Mouse (Mus musculus): Measurements from ENCODE around the gene Defb35. TPM values are rescaled to one million over a fixed set of nuclear protein-coding genes. Genes with fewer than 3 reads are reported as not detected.

Gene Defb35
- polyA plus RNA-seq, 1 experiment from 2014 or later: not detected

- no peak for ATAC-seq
- H3K4me2 ChIP-seq (replicated peaks; ENCODE audit: low read depth): no peak within 1 kb of the TSS
- H3K27me3 ChIP-seq (replicated peaks; ENCODE audit: control insufficient read depth, insufficient read depth, low read length): no peaks in the 10 kb centered on the region
- H3K9me3 ChIP-seq (ENCODE audit: control insufficient read depth): no peaks in the 10 kb centered on the region
- WGBS: 91% methylated on average over 6 of the region's 6 CpGs
- H3K9ac ChIP-seq (ENCODE audit: low read depth, low read length): no peak within 1 kb of the TSS
- no peak within 1 kb of the TSS for H3K4me3 ChIP-seq (ENCODE audit: low read depth, low read length)
- no peak within 1 kb of the TSS for H3K27ac ChIP-seq (ENCODE audit: low read depth, low read length)
- TF ChIP-seq CTCF (IDR thresholded peaks at IDR 0.05; ENCODE audit: low read depth): no peak
- H3K36me3 ChIP-seq (ENCODE audit: control insufficient read depth, insufficient read depth): no peaks in the 10 kb centered on the region
- no peaks in the 10 kb centered on the region for H3K4me1 ChIP-seq (replicated peaks; ENCODE audit: control insufficient read depth, insufficient read depth, low read length)
Observed at GRCm38 (mm10) chr8:21946462-21946861, 8.3 kb downstream of the Defb35 start, which contains the start of gene Defb13. Gene Defb13 (plus strand): TSS chr8:21946762.

- H3K4me2 ChIP-seq (replicated peaks; ENCODE audit: low read depth): no peak overlapping the region
- no peak overlapping the region for H3K27ac ChIP-seq (ENCODE audit: low read depth, low read length)
Observed at GRCm38 (mm10) chr8:21947311-21948017, 9.3 kb downstream of the Defb35 start.

GRCm38 (mm10) chr8:21955321-21955720, 17.2 kb downstream of the Defb35 start:
- Histone ChIP-seq H3K4me1 (replicated peaks; ENCODE audit: control insufficient read depth, insufficient read depth, low read length) (no peaks in the 10 kb centered on the region), H3K9ac (ENCODE audit: low read depth, low read length) (no peak overlapping the region), H3K9me3 (ENCODE audit: control insufficient read depth) (no peaks in the 10 kb centered on the region), H3K36me3 (ENCODE audit: control insufficient read depth, insufficient read depth) (no peaks in the 10 kb centered on the region), H3K27ac (ENCODE audit: low read depth, low read length) (no peak overlapping the region), H3K4me3 (ENCODE audit: low read depth, low read length) (no peak overlapping the region), H3K4me2 (replicated peaks; ENCODE audit: low read depth) (no peak overlapping the region), H3K27me3 (replicated peaks; ENCODE audit: control insufficient read depth, insufficient read depth, low read length) (no peaks in the 10 kb centered on the region)
- no peak for ATAC-seq
- peak; percentile 82 for TF ChIP-seq CTCF (IDR thresholded peaks at IDR 0.05; ENCODE audit: low read depth)
- WGBS: 5% methylated on average over 9 of the region's 9 CpGs

More at GRCm38 (mm10) chr8:21947311-21948017, 9.3 kb downstream of the Defb35 start:
- Histone ChIP-seq H3K27me3 (replicated peaks; ENCODE audit: control insufficient read depth, insufficient read depth, low read length) (no peaks in the 10 kb centered on the region), H3K4me3 (ENCODE audit: low read depth, low read length) (no peak overlapping the region), H3K9ac (ENCODE audit: low read depth, low read length) (no peak overlapping the region), H3K4me1 (replicated peaks; ENCODE audit: control insufficient read depth, insufficient read depth, low read length) (no peaks in the 10 kb centered on the region), H3K36me3 (ENCODE audit: control insufficient read depth, insufficient read depth) (no peaks in the 10 kb centered on the region), H3K9me3 (ENCODE audit: control insufficient read depth) (no peaks in the 10 kb centered on the region)
- no peak for ATAC-seq
- no peak for TF ChIP-seq CTCF (IDR thresholded peaks at IDR 0.05; ENCODE audit: low read depth)
- WGBS: 58% methylated on average over 9 of the region's 9 CpGs

- Histone ChIP-seq H3K4me3 (ENCODE audit: low read depth, low read length) (no peak overlapping the region), H3K4me2 (replicated peaks; ENCODE audit: low read depth) (no peak overlapping the region), H3K4me1 (replicated peaks; ENCODE audit: control insufficient read depth, insufficient read depth, low read length) (no peaks in the 10 kb centered on the region), H3K9me3 (ENCODE audit: control insufficient read depth) (no peaks in the 10 kb centered on the region), H3K27me3 (replicated peaks; ENCODE audit: control insufficient read depth, insufficient read depth, low read length) (no peaks in the 10 kb centered on the region), H3K36me3 (ENCODE audit: control insufficient read depth, insufficient read depth) (no peaks in the 10 kb centered on the region), H3K27ac (ENCODE audit: low read depth, low read length) (no peak overlapping the region), H3K9ac (ENCODE audit: low read depth, low read length) (no peak overlapping the region)
- no peak for ATAC-seq
- TF ChIP-seq CTCF (IDR thresholded peaks at IDR 0.05; ENCODE audit: low read depth): no peak
- 83% methylated on average over 3 of the region's 3 CpGs for WGBS
Observed at GRCm38 (mm10) chr8:21956336-21956735, 18.2 kb downstream of the Defb35 start.

- H3K36me3 ChIP-seq (ENCODE audit: control insufficient read depth, insufficient read depth): no peaks in the 10 kb centered on the region
- no peaks in the 10 kb centered on the region for H3K4me1 ChIP-seq (replicated peaks; ENCODE audit: control insufficient read depth, insufficient read depth, low read length)
- H3K4me3 ChIP-seq (ENCODE audit: low read depth, low read length): no peak within 1 kb of the TSS
- WGBS: 89% methylated on average over 2 of the region's 2 CpGs
- no peak for TF ChIP-seq CTCF (IDR thresholded peaks at IDR 0.05; ENCODE audit: low read depth)
- no peaks in the 10 kb centered on the region for H3K9me3 ChIP-seq (ENCODE audit: control insufficient read depth)
- H3K27me3 ChIP-seq (replicated peaks; ENCODE audit: control insufficient read depth, insufficient read depth, low read length): no peaks in the 10 kb centered on the region
- H3K27ac ChIP-seq (ENCODE audit: low read depth, low read length): no peak within 1 kb of the TSS
- no peak within 1 kb of the TSS for H3K4me2 ChIP-seq (replicated peaks; ENCODE audit: low read depth)
- no peak within 1 kb of the TSS for H3K9ac ChIP-seq (ENCODE audit: low read depth, low read length)
- no peak for ATAC-seq
Observed at GRCm38 (mm10) chr8:21958414-21958813, 20.3 kb downstream of the Defb35 start, which contains the start of gene Fam90a1a. Gene Fam90a1a (plus strand): TSS chr8:21958714.

GRCm38 (mm10) chr8:21966646-21967045, 28.5 kb downstream of the Defb35 start:
- TF ChIP-seq CTCF (IDR thresholded peaks at IDR 0.05; ENCODE audit: low read depth): no peak
- Histone ChIP-seq H3K27me3 (replicated peaks; ENCODE audit: control insufficient read depth, insufficient read depth, low read length) (no peaks in the 10 kb centered on the region), H3K9ac (ENCODE audit: low read depth, low read length) (no peak overlapping the region), H3K36me3 (ENCODE audit: control insufficient read depth, insufficient read depth) (no peaks in the 10 kb centered on the region), H3K4me2 (replicated peaks; ENCODE audit: low read depth) (no peak overlapping the region), H3K4me1 (replicated peaks; ENCODE audit: control insufficient read depth, insufficient read depth, low read length) (no peaks in the 10 kb centered on the region), H3K4me3 (ENCODE audit: low read depth, low read length) (no peak overlapping the region), H3K9me3 (ENCODE audit: control insufficient read depth) (no peaks in the 10 kb centered on the region), H3K27ac (ENCODE audit: low read depth, low read length) (no peak overlapping the region)
- ATAC-seq: no peak
- WGBS: 81% methylated on average over 1 of the region's 1 CpGs

All from intestine, postnatal 0 days (tissue).